Mouse (Mus musculus) right cerebral cortex, postnatal 4 days (tissue): Measurements from ENCODE around the gene Sycn.

Experiments used
- DNase-seq: peaks from one replicate; pipeline ENCODE4 v3.0.0-alpha.2; 2022

The Sycn gene

DNA sequence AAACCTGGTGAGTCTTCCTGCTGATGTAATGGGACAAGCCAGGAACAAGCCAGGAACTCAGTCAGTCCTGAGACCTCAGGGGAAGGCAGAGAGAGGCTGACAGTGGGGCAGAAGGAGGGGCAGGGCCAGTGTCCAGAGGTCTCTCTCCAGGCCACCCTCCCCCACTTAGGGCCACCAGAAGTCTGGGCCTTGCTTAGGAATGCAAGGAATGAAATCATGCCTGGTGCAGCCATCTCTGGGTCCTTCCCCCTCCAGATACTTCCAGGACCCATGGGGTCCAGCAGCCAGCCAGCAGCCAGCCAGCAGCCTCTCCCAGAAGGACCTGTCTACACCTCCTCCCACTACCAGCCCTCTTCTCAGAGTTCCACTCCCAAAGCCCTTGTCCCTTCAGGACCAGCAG is 47.0 kb downstream of the Sycn start:
- DNase-seq: no peak
